Mouse (Mus musculus): Measurements from ENCODE around the gene Samd1. TPM values are rescaled to one million over a fixed set of nuclear protein-coding genes. Genes with fewer than 3 reads are reported as not detected.

Samd1 gene
- 68.7 and 72.2 TPM in 2 replicates for polyA plus RNA-seq (2012; rRNA removed)

GRCm38 (mm10) chr8:83997511-83998141 lies at the start of gene Samd1:
Gene Samd1 (plus strand): TSS chr8:83997672.

DNA sequence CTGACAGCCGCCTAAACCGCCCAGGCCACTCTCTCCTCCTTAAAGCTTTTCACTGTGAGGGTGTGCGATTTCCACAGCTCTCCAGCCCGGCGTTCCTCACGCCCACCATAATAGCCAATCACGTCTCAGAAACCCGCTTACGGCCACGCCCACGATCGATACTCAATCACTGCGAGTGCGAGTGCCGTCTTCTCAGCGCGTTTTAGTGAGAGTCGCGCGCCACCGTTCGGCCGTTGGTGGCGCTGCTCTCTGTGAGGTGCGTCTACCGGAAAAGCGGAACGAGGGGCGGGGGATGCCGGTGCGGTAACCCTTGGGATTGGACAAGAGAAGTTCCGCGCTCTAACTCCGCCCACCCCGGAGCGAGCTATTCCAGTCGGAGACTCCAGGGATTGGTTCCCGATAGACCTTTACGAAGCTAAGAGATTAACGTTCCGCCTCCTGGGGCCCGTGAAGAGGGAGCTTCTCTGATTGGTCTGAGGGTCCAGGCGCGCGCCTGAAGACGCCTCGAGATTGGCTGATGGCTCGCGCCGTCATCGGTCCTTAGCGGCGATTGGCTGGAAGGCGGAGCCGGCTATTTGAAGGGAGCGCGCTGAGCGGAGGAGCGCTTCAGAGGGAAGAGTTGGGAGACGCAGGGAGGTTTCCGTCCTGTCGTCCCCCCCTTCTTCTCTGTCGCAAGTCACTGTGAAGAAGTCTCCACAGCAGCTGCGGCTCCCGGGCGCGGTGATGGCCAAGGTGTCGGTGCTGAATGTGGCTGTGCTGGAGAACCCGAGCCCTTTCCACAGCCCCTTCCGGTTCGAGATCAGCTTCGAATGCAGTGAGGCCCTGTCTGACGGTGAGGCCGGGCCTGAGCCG lies 42.1 kb upstream of the Samd1 start, which contains the start of the genes Gm10644 and Asf1b:
Gene Gm10644, minus strand, starts transcription at position 100 of the 852 bp plus-strand sequence.
Gene Asf1b, plus strand, starts transcription at position 402 of the 852 bp plus-strand sequence.

DNA sequence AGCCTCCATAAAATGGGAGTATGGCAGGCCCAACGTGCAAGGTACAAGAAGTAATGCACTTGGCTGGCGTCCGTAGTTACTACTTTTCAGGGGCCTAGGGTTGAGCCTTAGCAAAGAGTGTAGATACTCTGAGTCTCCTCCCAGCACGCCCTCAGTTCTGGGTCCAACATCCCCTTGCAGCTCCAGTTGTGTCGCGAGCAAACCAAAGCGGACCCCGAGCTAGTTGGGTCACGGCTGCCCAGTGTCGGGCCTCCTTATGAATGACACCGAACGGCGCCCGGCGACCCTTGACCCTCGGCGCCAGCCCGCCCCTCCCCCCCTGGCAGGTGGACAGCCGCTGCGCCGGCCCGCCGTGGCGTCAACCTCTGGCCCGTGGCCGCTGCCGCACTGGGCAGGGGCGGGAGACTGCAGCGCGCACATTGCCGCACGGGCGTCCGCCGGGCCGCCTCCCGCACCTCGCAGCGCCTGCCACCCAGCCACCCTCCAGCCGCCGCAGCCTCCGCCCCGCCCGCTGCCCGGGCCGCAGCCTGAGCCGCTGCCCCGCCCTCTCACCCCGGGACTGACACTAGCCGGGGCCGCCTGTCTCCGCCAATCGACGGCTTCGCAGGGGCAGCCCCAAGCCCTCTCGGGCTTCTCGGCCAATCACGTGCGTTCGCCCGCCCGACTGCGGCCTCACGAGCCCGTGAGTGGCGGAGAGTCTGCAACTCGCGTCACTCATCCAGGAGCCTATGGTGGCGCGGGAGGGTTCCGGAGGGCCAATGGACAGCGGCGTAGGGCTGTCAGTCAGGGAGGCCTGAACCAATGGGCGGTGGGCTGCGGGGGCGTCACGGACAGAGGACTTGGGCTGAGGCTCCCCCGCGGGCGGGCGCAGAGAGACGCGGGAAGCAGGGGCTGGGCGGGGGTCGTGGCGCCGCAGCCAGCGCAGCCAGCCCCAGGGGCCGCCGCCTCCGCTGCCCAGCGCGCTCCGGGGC lies 25.0 kb upstream of the Samd1 start, which contains the start of gene Prkaca:
Gene Prkaca, plus strand, starts transcription at position 844 of the 971 bp plus-strand sequence.

GRCm38 (mm10) chr8:84001281-84002000 lies 4.0 kb downstream of the Samd1 start, which contains the start of gene 1700067K01Rik:
Gene 1700067K01Rik (plus strand): TSS chr8:84001502.

GRCm38 (mm10) chr8:84011705-84012498 lies 14.4 kb downstream of the Samd1 start, which contains the start of gene 2210011C24Rik:
Gene 2210011C24Rik (minus strand): TSS chr8:84012171.

GRCm38 (mm10) chr8:84021096-84021495 lies 23.6 kb downstream of the Samd1 start, which contains the start of gene Palm3:
Gene Palm3 (plus strand): TSS chr8:84021471.

GRCm38 (mm10) chr8:84042066-84042947 lies 44.8 kb downstream of the Samd1 start, which contains the start of gene Il27ra:
Gene Il27ra (minus strand): TSS chr8:84042589.

GRCm38 (mm10) chr8:84044900-84045299 lies 47.4 kb downstream of the Samd1 start, which contains the start of gene Rln3:
Gene Rln3 (minus strand): TSS chr8:84045000.

Other genes with a start within 250 kb of the Samd1 start
- gene Adgrl1, start 97.6 kb upstream of the Samd1 start, polyA plus RNA-seq (2012; rRNA removed): 182 and 248 TPM in 2 replicates
- gene Gm10644, start 42.5 kb upstream of the Samd1 start, polyA plus RNA-seq (2012; rRNA removed): 0.41 and 0.74 TPM in 2 replicates
- 6.8 and 11.8 TPM in 2 replicates for gene Asf1b, start 42.2 kb upstream of the Samd1 start, polyA plus RNA-seq (2012; rRNA removed)
- 147 and 150 TPM in 2 replicates for gene Prkaca, start 24.7 kb upstream of the Samd1 start, polyA plus RNA-seq (2012; rRNA removed)
- 0.27 and 0.31 TPM in 2 replicates for gene 1700067K01Rik, start 3.8 kb downstream of the Samd1 start, polyA plus RNA-seq (2012; rRNA removed)
- gene 2210011C24Rik, start 14.5 kb downstream of the Samd1 start, polyA plus RNA-seq (2012; rRNA removed): 0.26 and 0.67 TPM in 2 replicates
- 3.5 and 4.2 TPM in 2 replicates for gene Palm3, start 23.8 kb downstream of the Samd1 start, polyA plus RNA-seq (2012; rRNA removed)
- gene Il27ra, start 44.9 kb downstream of the Samd1 start, polyA plus RNA-seq (2012; rRNA removed): 0.70 and 0.85 TPM in 2 replicates
- gene Rln3, start 47.3 kb downstream of the Samd1 start, polyA plus RNA-seq (2012; rRNA removed): 1.6 and 1.7 TPM in 2 replicates
- 2.2 and 2.7 TPM in 2 replicates for gene Gm10643, start 67.5 kb downstream of the Samd1 start, polyA plus RNA-seq (2012; rRNA removed)
- gene Rfx1, start 69.2 kb downstream of the Samd1 start, polyA plus RNA-seq (2012; rRNA removed): 28.8 and 35.0 TPM in 2 replicates
- gene Dcaf15, start 107.1 kb downstream of the Samd1 start, polyA plus RNA-seq (2012; rRNA removed): 98.0 and 103 TPM in 2 replicates
- gene Podnl1, start 128.3 kb downstream of the Samd1 start, polyA plus RNA-seq (2012; rRNA removed): 0.16 and 1.3 TPM in 2 replicates
- gene Cc2d1a, start 150.3 kb downstream of the Samd1 start, polyA plus RNA-seq (2012; rRNA removed): 66.5 and 68.3 TPM in 2 replicates
- gene 4930432K21Rik, start 150.4 kb downstream of the Samd1 start, polyA plus RNA-seq (2012; rRNA removed): 2.6 and 3.1 TPM in 2 replicates
- 4.8 and 5.8 TPM in 2 replicates for gene Nanos3, start 187.5 kb downstream of the Samd1 start, polyA plus RNA-seq (2012; rRNA removed)
- gene Zswim4, start 239.4 kb downstream of the Samd1 start, polyA plus RNA-seq (2012; rRNA removed): 27.8 and 31.9 TPM in 2 replicates